Mouse (Mus musculus) fat pad, adult 2 months (tissue): ENCODE measurements around the gene Ush2a.

Experiments used
- DNase-seq: peaks from one replicate; pipeline ENCODE4 v3.0.0-alpha.2; 2011; ENCODE audit warnings: low read depth, low spot score; ENCODE audit errors: extremely low read depth

The Ush2a gene

DNA sequence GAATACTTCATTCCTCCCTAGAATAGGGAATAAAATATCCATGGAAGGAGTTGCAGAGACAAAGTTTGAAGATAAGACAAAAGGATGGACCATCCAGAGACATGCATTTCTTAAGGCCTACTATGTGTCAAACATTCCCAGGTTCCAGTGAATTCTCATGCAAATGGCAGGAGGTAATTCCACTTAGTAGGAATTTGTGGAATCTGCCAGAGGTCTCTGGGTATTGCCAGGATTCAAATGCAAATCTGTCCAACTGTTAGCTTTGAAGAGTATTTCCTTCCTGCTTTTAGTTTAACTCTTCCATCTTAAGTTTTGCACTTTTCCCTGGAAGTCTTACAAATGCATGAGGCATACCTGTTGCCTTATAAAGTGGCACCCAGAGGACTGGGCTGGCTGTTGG lies 592.4 kb downstream of the Ush2a start:
- no peak for DNase-seq

GRCm38 (mm10) chr1:188855034-188855433 lies 593.2 kb downstream of the Ush2a start:
- DNase-seq = no peak

DNA sequence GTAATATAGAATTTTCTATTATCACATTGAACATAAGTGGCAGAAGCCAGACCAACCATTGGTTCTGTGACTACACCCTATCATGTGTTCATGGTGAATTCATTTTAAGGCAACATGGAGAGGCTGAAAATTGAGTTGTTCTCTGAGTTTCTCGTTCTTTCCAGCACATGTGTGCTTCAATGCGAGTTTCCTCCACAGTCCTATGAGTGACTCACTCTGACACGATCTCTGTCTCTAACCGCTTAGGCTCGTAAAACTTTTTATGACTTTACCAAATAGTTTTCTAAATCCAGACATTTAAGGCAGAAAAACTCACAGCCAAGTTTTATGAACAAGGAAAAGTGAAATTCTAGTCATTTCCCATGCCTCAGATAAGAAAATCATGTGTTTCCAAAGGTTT lies 597.9 kb downstream of the Ush2a start:
- DNase-seq = no peak

- no peak for DNase-seq
Observed at GRCm38 (mm10) chr1:188865881-188866280, 604.1 kb downstream of the Ush2a start.

DNA sequence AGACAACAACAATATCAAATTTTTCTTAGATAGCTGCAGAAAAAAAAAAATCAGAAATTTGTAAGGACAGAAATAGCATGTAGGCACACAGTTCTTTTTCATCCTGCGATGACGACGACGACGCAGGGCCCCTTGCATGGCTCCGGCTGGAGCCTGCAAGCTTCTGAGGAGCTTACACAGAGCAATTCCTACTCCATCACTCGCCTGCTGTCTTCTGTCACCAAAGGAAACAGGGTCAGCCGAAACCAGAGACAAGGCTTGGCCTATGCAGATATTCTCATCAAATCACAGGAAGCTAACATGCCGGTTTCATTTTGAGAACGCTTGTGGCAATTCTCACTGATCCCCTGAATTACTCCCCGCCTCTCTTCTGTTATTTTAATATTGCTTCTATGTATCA lies 604.7 kb downstream of the Ush2a start:
- DNase-seq = no peak

GRCm38 (mm10) chr1:188878531-188879055 lies 616.8 kb downstream of the Ush2a start:
- DNase-seq = peak; percentile 98

GRCm38 (mm10) chr1:188896906-188897551 lies 635.2 kb downstream of the Ush2a start:
- no peak for DNase-seq

DNA sequence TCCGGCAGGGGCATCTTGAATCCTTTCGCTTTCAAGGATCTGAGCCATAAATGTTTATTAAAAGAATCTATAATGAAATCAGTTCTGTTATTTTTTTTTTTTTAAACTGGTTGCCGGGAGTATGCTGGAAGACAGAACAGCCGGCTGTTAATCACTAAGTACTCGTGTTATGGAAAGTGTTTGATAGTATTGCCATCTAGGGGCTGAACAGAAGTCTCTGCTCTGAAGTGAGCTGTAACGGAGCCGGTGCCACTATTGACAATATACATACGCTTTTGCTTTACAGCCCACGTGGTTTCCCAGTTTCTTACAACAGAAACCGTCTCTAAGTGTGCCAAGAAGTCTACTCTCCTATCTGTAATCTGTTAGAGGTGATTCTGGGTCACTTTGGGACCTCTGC lies 642.3 kb downstream of the Ush2a start:
- no peak for DNase-seq

- DNase-seq = no peak
Observed at GRCm38 (mm10) chr1:188906175-188906574, 644.4 kb downstream of the Ush2a start.

GRCm38 (mm10) chr1:188910656-188911055 lies 648.8 kb downstream of the Ush2a start:
- no peak for DNase-seq

DNA sequence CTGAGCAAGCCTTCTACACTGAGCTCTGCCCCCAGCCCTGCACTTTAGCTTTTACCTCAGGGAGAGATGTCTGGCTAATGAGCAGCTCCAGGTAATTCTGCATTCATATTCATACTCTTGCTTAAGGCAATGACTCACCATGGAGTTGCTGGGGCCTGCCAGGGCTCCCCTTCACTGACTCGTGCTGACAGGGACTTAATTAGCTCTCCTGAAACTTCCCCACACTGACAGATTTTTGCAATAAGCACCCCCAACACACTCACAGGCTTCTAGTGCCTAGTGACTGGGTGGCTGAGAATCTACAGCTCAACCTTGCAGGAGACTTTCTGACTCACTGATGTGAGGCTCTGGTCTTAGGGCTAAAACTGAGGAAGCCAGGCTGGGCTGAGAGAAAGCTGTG lies 658.1 kb downstream of the Ush2a start:
- no peak for DNase-seq

GRCm38 (mm10) chr1:188937246-188937780 lies 675.5 kb downstream of the Ush2a start:
- DNase-seq = peak; percentile 92

DNA sequence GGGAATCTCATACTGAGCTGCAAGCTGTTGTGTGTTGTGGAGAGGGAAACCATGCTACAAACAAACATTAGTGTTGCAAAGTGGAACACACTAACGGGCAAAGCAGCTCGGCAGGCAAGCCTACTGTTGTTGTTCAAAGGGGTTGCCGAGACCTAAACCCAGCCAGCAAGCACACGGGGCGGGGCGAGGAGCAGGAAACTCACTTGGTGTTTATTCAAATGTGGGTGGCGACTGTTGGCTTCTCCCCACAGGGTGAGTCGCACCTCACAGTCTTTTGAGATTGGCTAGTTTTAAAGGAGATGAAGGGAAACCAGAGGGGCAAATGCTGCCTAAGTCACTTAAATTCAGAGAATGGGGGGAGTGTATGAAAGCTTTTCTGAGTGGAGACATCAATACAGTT lies 683.5 kb downstream of the Ush2a start:
- DNase-seq = no peak

- no peak for DNase-seq
Observed at GRCm38 (mm10) chr1:188946849-188947248, 685.0 kb downstream of the Ush2a start.

GRCm38 (mm10) chr1:188947794-188948193 lies 686.0 kb downstream of the Ush2a start:
- DNase-seq = no peak

GRCm38 (mm10) chr1:188948276-188948675 lies 686.5 kb downstream of the Ush2a start:
- DNase-seq = no peak

DNA sequence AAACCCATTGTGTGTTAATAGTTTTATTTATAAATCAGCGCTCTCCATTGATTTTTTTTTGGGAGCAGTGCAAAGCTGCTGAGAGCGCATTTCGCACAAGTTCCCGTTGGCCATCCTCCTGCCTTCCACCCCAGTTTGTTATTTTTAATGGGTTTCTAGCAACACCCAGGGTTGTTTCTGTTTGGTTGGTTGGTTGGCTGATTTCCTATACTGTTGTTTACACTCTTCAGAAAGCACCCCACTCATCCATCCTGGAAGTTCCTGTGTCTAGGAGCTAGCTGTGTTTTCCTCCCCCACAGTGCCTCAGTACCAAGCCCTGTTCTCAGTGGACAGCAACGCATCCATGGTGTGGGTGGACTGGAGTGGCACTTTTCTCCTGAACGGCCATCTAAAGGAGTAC lies 689.3 kb downstream of the Ush2a start:
- no peak for DNase-seq

DNA sequence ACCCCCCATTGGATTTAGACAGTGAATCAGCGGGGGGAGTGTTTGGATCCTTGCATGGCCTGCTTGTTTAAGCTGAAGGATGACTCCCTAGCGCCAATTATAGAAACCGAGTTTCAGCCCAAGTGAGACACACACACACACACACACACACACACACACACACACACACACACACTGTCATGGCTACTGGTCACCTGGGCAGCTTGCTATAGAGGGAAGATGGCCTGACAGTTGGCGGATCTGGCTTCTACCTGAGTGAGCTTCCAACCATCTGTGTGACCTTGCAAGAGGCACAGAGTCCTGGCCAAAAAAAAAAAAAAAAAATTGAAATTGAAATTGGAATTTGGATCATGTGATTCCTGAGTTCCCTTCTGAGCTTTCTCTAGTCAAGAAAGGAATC lies 690.7 kb downstream of the Ush2a start:
- DNase-seq = no peak

DNA sequence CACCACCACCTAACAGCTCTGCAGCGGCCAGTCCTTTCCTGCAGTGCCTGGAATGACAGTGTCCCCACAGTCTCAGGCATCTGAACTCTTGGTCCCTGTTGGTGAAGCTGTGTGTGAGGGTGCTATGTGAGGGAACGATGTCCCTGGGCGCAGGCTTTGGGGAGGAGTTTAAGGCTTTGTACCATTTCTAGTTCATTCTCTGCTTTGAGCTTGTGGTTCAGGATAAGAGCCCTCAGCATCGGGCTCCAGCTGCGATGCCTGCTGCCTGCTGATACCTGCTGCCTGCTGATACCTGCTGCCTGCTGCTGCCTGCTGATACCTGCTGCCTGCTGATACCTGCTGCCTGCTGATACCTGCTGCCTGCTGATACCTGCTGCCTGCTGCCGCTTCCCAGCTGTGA lies 711.3 kb downstream of the Ush2a start:
- DNase-seq = no peak

DNA sequence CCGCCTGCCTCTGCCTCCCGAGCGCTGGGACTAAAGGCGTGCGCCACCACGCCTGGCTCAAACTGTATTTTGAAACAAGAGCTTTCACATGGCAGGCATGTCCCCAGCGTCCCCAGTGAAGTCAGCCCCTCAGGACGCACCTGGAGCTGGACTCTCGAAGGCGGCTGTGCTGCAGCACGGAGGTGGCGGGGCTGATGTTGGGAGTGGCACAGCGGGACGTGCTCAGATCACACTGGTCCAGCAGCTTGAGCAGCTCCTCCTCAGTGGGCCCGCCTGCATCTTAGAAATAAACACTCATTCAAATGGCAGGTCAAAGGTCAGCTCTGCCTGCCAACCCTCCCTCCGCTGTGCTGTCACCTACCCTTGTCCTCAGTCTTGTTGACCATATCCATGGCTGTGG lies 712.1 kb downstream of the Ush2a start:
- DNase-seq = no peak

DNA sequence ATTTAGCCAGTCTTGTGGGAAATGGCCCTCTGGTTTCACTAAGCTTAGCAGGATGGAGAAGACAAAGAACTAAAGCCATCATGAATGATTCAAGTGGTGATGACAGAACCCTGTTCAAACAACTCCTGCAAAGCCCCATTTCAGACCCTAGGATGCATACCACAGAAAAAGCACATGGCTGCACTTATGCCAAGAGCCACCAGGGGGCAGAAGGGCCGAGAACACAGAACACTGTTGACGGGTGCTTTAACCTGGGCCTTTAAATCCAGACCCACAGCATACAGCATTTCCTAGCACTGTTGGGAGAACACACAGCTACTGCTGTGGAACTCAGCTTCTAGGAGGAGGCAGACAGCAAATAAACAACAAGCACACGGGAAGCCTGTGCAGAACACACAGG lies 718.2 kb downstream of the Ush2a start:
- no peak for DNase-seq

DNA sequence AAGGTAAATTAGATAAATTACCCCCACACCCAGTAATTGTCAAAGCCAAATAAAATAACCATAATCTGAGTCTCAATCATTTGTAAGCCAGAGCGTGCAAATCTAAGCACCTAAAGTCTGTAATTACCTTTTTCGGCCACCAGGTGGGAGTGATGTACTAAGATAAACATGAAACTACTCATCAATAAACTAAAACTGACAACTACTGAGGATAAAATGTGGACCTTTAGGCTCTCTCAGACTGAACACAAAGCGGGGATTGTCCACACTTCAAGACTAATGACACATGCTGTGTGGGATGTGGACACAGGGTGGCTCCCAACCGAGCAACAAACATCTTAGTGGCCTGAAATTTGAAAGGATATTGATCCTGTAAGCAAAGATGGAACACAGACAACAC lies 731.4 kb downstream of the Ush2a start:
- DNase-seq = no peak

DNA sequence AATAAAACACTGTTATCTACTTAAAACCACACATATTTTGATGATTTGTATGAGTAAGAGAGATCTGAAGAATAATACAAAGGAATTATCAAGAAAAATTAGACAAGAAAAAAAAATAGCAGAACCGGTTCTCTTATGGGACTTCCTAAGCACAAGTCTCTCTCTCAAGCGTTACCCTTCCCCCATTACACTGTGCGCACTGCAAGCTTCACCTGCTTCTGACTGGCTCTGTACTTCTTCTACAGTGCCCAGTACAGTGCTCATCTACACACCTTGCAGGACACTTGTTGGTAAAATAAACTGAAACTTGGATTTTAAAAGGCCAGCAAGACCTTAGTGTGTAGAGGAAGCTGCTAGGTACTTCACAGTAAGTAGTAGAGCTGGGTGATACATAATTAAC lies 736.1 kb downstream of the Ush2a start:
- DNase-seq = no peak
